Mouse (Mus musculus): ENCODE data around the gene Manf. TPM values are rescaled to one million over a fixed set of nuclear protein-coding genes. Genes with fewer than 3 reads are reported as not detected.
A peak's percentile ranks its signal among the peaks of the same experiment; 100 is the strongest.

Gene Manf
- polyA plus RNA-seq, 1 experiment from 2014 or later, result 354 TPM

GRCm38 (mm10) chr9:106819201-106819600 lies 72.6 kb downstream of the Manf start:
- WGBS, result 81% methylated on average over 1 of the region's 1 CpGs
- Histone ChIP-seq H3K4me2 (ENCODE audit: low read depth, low read length) (no peak overlapping the region), H3K4me1 (ENCODE audit: control insufficient read depth, insufficient read depth, low read length) (no peaks in the 10 kb centered on the region), H3K4me3 (ENCODE audit: low read length) (no peak overlapping the region), H3K36me3 (ENCODE audit: control insufficient read depth, insufficient read depth, low read length) (no peaks in the 10 kb centered on the region), H3K27ac (ENCODE audit: low read length) (no peak overlapping the region), H3K9me3 (ENCODE audit: control insufficient read depth, low read length) (no peaks in the 10 kb centered on the region), H3K9ac (ENCODE audit: low read depth, low read length) (no peak overlapping the region), H3K27me3 (replicated peaks; ENCODE audit: control insufficient read depth, insufficient read depth, low read length) (no peaks in the 10 kb centered on the region)
- no peak for ATAC-seq

GRCm38 (mm10) chr9:106818191-106818590 lies 73.6 kb downstream of the Manf start:
- ATAC-seq, result no peak

GRCm38 (mm10) chr9:106806503-106806902 lies 85.3 kb downstream of the Manf start:
- H3K36me3 ChIP-seq (ENCODE audit: control insufficient read depth, insufficient read depth, low read length), result no peaks in the 10 kb centered on the region
- ATAC-seq, result no peak
- no peak overlapping the region for H3K4me2 ChIP-seq (ENCODE audit: low read depth, low read length)
- no peaks in the 10 kb centered on the region for H3K9me3 ChIP-seq (ENCODE audit: control insufficient read depth, low read length)
- no peaks in the 10 kb centered on the region for H3K4me1 ChIP-seq (ENCODE audit: control insufficient read depth, insufficient read depth, low read length)
- H3K9ac ChIP-seq (ENCODE audit: low read depth, low read length), result no peak overlapping the region
- H3K27me3 ChIP-seq (replicated peaks; ENCODE audit: control insufficient read depth, insufficient read depth, low read length), result no peaks in the 10 kb centered on the region
- H3K27ac ChIP-seq (ENCODE audit: low read length), result no peak overlapping the region
- 77% methylated on average over 4 of the region's 4 CpGs for WGBS
- no peak overlapping the region for H3K4me3 ChIP-seq (ENCODE audit: low read length)

More at GRCm38 (mm10) chr9:106818191-106818590, 73.6 kb downstream of the Manf start:
- H3K4me2 ChIP-seq (ENCODE audit: low read depth, low read length), result no peak overlapping the region
- H3K9ac ChIP-seq (ENCODE audit: low read depth, low read length), result no peak overlapping the region
- H3K27me3 ChIP-seq (replicated peaks; ENCODE audit: control insufficient read depth, insufficient read depth, low read length), result no peaks in the 10 kb centered on the region
- no peaks in the 10 kb centered on the region for H3K36me3 ChIP-seq (ENCODE audit: control insufficient read depth, insufficient read depth, low read length)
- WGBS, result 72% methylated on average over 6 of the region's 6 CpGs
- no peak overlapping the region for H3K27ac ChIP-seq (ENCODE audit: low read length)
- no peaks in the 10 kb centered on the region for H3K4me1 ChIP-seq (ENCODE audit: control insufficient read depth, insufficient read depth, low read length)
- H3K4me3 ChIP-seq (ENCODE audit: low read length), result no peak overlapping the region
- no peaks in the 10 kb centered on the region for H3K9me3 ChIP-seq (ENCODE audit: control insufficient read depth, low read length)

- Histone ChIP-seq H3K9ac (ENCODE audit: low read depth, low read length) (no peak overlapping the region), H3K36me3 (ENCODE audit: control insufficient read depth, insufficient read depth, low read length) (no peaks in the 10 kb centered on the region), H3K4me3 (ENCODE audit: low read length) (no peak overlapping the region), H3K9me3 (ENCODE audit: control insufficient read depth, low read length) (no peaks in the 10 kb centered on the region), H3K27ac (ENCODE audit: low read length) (no peak overlapping the region), H3K27me3 (replicated peaks; ENCODE audit: control insufficient read depth, insufficient read depth, low read length) (no peaks in the 10 kb centered on the region), H3K4me2 (ENCODE audit: low read depth, low read length) (peak overlapping the region; percentile 38), H3K4me1 (ENCODE audit: control insufficient read depth, insufficient read depth, low read length) (peaks cover 15% of the 10 kb centered on the region)
- 57% methylated on average over 6 of the region's 6 CpGs for WGBS
- peak; percentile 78 for ATAC-seq
These were observed 100.9 kb downstream of the Manf start for GRCm38 (mm10) chr9:106790831-106791230.

GRCm38 (mm10) chr9:106789363-106789762 lies 102.4 kb downstream of the Manf start:
- ATAC-seq, result peak; percentile 10; the same call in 1 of the 2 replicates
- Histone ChIP-seq H3K4me3 (ENCODE audit: low read length) (peak overlapping the region; percentile 99), H3K9me3 (ENCODE audit: control insufficient read depth, low read length) (no peaks in the 10 kb centered on the region), H3K9ac (ENCODE audit: low read depth, low read length) (peak overlapping the region; percentile 99), H3K4me2 (ENCODE audit: low read depth, low read length) (peak overlapping the region; percentile 87), H3K27ac (ENCODE audit: low read length) (peak overlapping the region; percentile 23; the same call in 1 of the 2 replicates), H3K27me3 (replicated peaks; ENCODE audit: control insufficient read depth, insufficient read depth, low read length) (no peaks in the 10 kb centered on the region), H3K4me1 (ENCODE audit: control insufficient read depth, insufficient read depth, low read length) (peaks cover 18% of the 10 kb centered on the region), H3K36me3 (ENCODE audit: control insufficient read depth, insufficient read depth, low read length) (no peaks in the 10 kb centered on the region)
- WGBS, result 15% methylated on average over 10 of the region's 10 CpGs

GRCm38 (mm10) chr9:106788812-106789321 lies 102.9 kb downstream of the Manf start, which contains the start of gene Rad54l2:
Rad54l2 (minus strand) TSS chr9:106789194.
- Histone ChIP-seq H3K4me1 (ENCODE audit: control insufficient read depth, insufficient read depth, low read length) (peaks cover 18% of the 10 kb centered on the region), H3K36me3 (ENCODE audit: control insufficient read depth, insufficient read depth, low read length) (no peaks in the 10 kb centered on the region), H3K27ac (ENCODE audit: low read length) (peak within 1 kb of the TSS; percentile 92), H3K4me2 (ENCODE audit: low read depth, low read length) (peak within 1 kb of the TSS; percentile 87), H3K9ac (ENCODE audit: low read depth, low read length) (peak within 1 kb of the TSS; percentile 99), H3K27me3 (replicated peaks; ENCODE audit: control insufficient read depth, insufficient read depth, low read length) (no peaks in the 10 kb centered on the region), H3K4me3 (ENCODE audit: low read length) (peak within 1 kb of the TSS; percentile 99), H3K9me3 (ENCODE audit: control insufficient read depth, low read length) (no peaks in the 10 kb centered on the region)
- ATAC-seq, result peak; percentile 89
- under 1% methylated on average over 48 of the region's 49 CpGs for WGBS

Other genes with a start within 250 kb of the Manf start
- not detected in 2 replicates for gene Grm2, start 235.9 kb downstream of the Manf start, polyA plus RNA-seq (2015; fragmentation: Nextera tagmentation; extraction: Ambion mirVana)
- 66.4 and 74.0 TPM in 2 replicates for gene Tex264, start 206.1 kb downstream of the Manf start, polyA plus RNA-seq (2015; fragmentation: Nextera tagmentation; extraction: Ambion mirVana)
- 3.3 and 3.7 TPM in 2 replicates for gene Rad54l2, start 102.8 kb downstream of the Manf start, polyA plus RNA-seq (2015; fragmentation: Nextera tagmentation; extraction: Ambion mirVana)
- gene Dcaf1, start 70.1 kb downstream of the Manf start, polyA plus RNA-seq (2015; fragmentation: Nextera tagmentation; extraction: Ambion mirVana), result 17.0 and 18.2 TPM in 2 replicates
- gene Rbm15b, start 4.6 kb downstream of the Manf start, polyA plus RNA-seq (2015; fragmentation: Nextera tagmentation; extraction: Ambion mirVana), result 3.5 and 3.7 TPM in 2 replicates